Mouse (Mus musculus) erythroblast, embryonic 14.5 days (primary cell): ENCODE results near the gene Zbp1.

Experiments used
- GATA1 ChIP-seq: IDR thresholded peaks from 2 replicates; pipeline ENCODE4 v1.6.1; 2012; ENCODE audit warnings: low read length, inconsistent platforms, mixed read lengths
- TAL1 ChIP-seq: IDR thresholded peaks from 3 replicates; pipeline ENCODE4 v1.6.1; 2012; ENCODE audit warnings: low read length, inconsistent platforms, mixed read lengths

GRCm38 (mm10) chr2:173246688-173247087 is 28.0 kb upstream of the Zbp1 start:
- TF ChIP-seq GATA1: no peak
- TF ChIP-seq TAL1: no peak
